Mouse (Mus musculus) thymus, postnatal 4 days (tissue): ENCODE results near the gene Helt.
"Not testable (repeated sequence)": the region's sequence is repeated elsewhere in the genome, so short reads cannot be mapped to it uniquely, and the experiment has no call there.

ENCODE experiments used
- DNase-seq: peaks from one replicate; pipeline ENCODE4 v3.0.0; 2021

The Helt gene

GRCm38 (mm10) chr8:46295951-46296350 is 1.5 kb upstream of the Helt start:
- DNase-seq = no peak

DNA sequence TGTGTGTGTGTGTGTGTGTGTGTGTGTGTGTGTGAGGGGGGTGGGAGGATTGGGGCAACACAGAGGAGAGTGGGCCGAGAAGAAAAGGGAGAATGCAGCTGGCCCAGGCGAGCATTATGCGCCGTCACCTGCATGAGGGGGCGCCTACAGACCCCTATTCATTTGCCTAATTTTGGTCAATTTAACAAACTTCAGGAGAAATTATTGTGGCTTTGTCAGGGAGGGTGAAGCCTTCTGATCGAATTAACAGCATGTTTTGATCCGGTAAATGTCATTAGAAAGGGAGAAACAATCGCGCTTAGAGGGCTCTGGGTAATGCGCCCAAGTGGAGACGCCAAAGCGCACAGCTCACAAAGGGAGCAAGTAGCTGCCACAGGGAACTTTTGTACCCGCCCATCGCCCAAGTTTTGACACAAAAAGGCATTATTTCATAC is 647 bp upstream of the Helt start:
- no peak for DNase-seq

- DNase-seq = no peak
These were observed 725 bp downstream of the Helt start for GRCm38 (mm10) chr8:46293741-46294151.

DNA sequence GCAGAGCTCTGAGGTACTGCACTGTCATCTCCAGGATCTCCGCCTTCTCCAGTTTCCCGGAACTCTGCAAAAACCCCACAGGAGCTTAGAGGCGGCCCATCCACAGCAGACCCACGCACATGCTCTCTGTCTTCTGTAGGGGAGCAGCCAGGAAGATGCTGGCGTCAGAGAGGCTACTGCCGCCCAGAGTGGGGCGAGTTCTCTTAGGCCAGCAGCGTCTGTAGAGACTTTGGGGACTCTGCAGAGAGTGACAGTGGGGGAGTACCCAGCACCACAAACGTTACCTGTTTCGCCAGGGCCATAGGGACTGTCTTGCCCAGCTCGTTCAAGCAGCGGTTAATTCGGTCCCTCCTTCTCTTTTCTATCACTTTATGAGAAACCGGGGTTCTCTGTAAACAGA is 1.3 kb downstream of the Helt start:
- DNase-seq = no peak

DNA sequence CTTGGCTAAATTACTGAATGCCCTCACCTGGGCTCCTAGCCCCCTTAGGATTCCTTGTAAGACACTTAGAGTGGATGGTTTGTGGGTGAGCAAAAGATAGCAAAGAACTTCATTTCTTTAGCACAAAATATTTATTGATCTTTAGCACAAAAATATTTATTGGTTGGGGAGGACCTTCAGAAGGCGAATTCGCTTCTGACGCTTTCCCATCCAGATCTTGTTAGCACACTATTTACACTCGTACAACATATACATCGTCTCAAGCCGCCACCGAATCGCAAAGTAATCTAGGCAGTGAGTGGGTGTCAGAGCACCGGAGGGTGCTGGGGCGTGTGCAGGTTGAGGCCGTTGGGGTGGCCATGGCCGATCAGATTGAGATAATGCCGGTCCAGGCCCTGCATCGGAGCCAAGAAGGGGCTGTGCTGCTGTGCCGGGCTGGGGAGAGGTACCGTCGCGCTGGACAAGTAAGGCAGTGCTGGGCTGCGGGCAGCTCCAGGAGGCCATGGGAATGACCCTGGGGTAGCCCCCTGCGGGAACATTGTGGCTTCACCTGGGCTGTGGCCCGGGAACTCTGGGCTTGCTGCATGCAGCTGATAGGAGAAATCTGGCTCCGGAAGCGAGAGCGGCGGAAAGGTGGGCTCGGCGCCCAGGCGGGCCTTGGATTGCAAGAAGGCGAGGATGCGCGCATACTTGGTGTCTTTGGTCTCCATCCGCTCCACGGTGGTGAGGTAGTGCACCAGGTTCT is 2.4 kb downstream of the Helt start:
- DNase-seq = no peak

DNA sequence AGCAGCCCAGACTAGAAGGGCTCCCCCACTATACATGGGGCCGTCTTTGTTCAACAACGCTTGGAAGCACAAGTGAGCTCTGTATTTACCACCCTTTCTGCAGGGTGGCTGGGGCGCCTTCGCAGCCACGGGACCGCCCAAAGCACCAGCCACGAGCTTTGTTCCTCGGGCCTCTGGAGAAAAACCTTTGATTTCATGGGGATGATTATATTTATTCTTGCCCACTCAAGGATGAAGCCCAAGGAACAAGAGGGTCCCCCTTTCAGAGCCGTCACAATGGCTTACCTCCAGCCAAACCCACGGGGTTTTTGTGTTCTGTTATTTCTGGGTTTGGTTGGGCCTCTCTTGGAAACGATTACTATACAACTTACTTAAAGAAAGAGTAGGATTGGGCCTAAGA is 5.2 kb downstream of the Helt start:
- DNase-seq = no peak

DNA sequence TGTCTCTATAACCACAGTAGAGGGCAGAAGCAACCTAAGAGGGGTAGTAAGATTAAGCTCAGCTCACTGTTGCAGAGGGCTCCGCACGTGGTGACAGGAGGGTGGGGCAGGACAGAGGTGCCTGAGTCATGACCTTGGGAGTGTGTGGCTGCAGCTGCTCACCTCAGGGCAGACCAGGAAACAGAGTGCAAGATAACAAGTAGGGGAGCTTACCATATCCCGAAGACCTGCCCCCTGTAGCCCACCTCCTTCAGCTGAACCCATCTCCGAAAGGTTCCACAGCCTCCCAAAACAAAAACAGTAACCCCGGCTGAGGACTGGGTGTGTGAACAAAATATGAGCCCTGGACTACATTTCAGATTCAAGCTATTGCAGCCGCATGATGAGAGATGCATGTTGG is 6.5 kb downstream of the Helt start:
- DNase-seq = no peak

- DNase-seq = no peak
These were observed 8.5 kb downstream of the Helt start for GRCm38 (mm10) chr8:46285980-46286379.

DNA sequence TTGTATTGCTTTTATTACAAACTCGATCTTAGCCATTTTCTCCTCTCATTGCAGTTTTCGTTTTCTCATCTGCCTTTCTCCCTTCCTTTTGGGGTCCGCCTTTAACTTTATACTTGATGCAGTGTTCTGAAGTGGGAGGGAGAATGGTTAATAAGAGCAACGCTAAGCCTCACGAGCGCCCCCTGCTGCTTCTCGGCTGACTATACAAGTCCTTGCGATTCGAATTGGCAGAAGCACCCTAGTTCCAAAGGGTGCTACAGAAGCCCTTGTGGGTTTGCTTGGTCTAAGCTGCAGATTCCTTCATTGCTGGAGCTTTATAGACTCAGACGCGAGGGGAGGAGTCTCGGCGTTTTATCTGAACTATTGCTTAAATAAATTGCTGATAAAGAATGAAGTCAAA is 12.9 kb downstream of the Helt start:
- DNase-seq = peak; percentile 82

DNA sequence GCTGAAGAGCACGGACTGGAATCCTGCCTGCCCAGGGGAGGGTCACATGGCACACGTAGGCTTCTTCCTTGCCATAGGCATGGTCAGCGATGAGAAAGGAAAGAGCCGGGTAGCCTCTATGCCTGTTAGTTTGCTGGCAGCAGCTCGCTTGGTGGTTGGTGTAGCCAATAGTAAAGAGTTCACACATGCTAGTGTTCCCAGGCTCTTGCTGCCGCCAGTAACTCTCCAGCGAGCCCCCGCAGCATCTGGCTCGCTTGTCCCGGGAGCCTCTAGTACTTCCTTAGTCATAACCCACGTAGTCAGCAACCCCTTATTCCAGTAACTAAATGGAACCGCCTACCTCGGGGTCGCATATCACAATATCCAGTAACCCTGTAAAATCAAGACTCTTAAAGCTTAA is 17.5 kb downstream of the Helt start:
- DNase-seq = no peak

DNA sequence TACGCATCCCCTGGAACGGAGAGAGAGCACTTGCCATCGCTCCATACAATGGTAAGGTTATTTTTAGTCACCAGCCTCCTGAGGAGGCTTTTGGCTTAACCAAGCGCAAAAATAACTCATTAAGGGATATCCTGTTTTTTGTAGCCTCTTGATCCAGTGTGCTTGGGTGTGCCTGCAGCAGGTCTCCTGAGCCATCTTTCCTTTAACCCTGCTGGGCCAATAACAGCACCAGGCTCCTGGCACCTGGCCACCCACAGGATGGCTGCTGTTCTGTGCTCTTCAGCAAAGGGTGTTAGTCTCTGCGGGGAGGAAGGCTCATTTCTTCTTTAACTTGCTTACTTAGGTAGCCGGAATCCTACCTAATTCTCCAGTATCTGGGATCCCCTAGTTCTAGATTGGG is 23.7 kb downstream of the Helt start:
- DNase-seq = no peak

DNA sequence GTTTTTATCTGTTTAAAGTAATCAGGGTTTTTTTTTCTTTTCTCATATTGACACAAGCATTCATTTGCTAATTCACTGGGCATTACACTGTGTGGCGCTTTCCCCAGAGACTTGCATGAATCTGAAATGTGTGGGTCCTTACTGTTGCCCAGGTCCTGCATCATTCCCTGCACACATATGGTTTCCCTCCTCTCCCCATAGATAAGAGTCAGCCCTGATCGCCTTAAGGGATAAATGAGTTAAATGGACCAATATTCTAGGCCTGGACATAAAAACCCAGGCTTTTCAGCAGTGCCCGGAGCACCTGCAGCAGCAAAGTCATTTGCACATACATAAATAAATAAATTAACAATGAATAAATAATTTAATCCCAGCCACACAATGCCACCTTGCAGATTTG is 24.3 kb downstream of the Helt start:
- DNase-seq = no peak

- DNase-seq = no peak
These were observed 27.7 kb downstream of the Helt start for GRCm38 (mm10) chr8:46266801-46267200.

GRCm38 (mm10) chr8:46264206-46264605 is 30.3 kb downstream of the Helt start:
- not testable (repeated sequence) for DNase-seq

- DNase-seq = no peak
These were observed 36.4 kb downstream of the Helt start for GRCm38 (mm10) chr8:46257921-46258682.

DNA sequence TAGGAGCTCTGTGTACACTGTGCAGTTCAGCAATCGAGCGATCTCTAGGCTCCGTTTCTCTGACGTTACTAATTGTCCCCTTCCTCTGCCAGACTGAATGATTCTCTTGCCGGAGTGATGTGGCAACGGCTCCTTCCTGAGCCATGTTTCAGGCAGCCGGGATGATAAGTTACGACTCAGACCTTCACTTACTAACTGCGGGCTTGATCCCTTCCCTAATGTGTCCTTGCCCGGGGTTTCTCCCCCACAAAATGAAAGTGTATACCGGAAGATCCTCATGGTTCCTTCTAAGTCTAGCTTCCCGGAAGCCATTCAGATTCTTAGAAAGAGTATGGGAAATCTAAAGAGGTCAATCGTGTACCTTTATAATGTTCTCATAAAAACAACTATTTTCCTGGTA is 42.0 kb downstream of the Helt start:
- DNase-seq = no peak

DNA sequence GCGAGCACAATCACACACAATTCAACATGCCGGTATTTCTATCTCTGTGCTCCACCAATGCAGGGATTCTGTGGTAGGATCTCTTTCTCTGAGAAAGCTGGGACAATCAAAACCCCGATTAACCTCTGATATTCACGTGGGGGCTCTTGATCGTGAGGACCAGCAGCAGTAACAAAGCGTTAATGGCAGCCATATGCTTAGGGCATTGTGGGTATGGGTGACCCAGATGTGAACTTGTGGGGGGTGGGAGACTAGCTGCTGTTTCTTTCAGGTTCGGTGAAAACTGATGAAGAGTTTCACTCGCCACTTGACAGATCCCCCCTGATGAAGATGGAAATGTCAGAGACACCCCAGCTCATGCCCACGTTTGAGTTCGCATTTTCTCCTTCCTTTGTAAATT is 42.9 kb downstream of the Helt start:
- DNase-seq = no peak

- no peak for DNase-seq
These were observed 48.1 kb downstream of the Helt start for GRCm38 (mm10) chr8:46246346-46246745.

DNA sequence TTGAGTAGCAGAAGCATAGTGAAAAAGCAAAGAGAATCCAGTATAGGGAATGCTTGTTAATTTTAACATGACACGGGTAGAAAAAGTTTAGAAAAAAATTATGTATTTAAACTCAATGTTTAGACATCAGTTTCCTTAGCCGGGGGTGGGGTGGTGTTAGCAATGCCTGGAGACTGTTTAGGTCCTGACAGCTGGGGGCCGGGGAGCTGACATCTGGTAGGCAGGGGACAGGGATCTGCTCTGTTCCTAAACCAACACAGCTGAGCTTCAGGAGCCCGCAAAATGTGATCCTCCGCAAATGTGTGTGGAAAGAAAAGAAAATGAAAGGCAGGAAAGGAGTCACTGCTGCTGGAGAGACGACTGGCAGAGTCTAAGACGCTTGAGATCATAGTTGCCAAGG is 51.5 kb downstream of the Helt start:
- no peak for DNase-seq
